Mouse (Mus musculus): ENCODE data around the gene Ppih.
"Not testable (repeated sequence)": the region's sequence is repeated elsewhere in the genome, so short reads cannot be mapped to it uniquely, and the experiment has no call there.

The Ppih gene

GRCm38 (mm10) chr4:119285336-119285735 is 35.0 kb downstream of the Ppih start:
- DNase-seq, result no peak

- no peak for DNase-seq
Observed at GRCm38 (mm10) chr4:119284861-119285260, 35.5 kb downstream of the Ppih start.

GRCm38 (mm10) chr4:119278784-119279183 is 41.6 kb downstream of the Ppih start:
- not testable (repeated sequence) for DNase-seq

GRCm38 (mm10) chr4:119275726-119276125 is 44.6 kb downstream of the Ppih start:
- no peak for DNase-seq

GRCm38 (mm10) chr4:119275226-119275625 is 45.1 kb downstream of the Ppih start:
- no peak for DNase-seq

GRCm38 (mm10) chr4:119274627-119275026 is 45.7 kb downstream of the Ppih start:
- DNase-seq, result no peak

- DNase-seq, result no peak
Observed at GRCm38 (mm10) chr4:119266606-119267005, 53.7 kb downstream of the Ppih start.

GRCm38 (mm10) chr4:119263459-119263858 is 56.9 kb downstream of the Ppih start:
- DNase-seq, result no peak

- no peak for DNase-seq
Observed at GRCm38 (mm10) chr4:119262483-119262882, 57.9 kb downstream of the Ppih start.

- no peak for DNase-seq
Observed at GRCm38 (mm10) chr4:119261087-119261713, 59.1 kb downstream of the Ppih start.

- DNase-seq, result no peak
Observed at GRCm38 (mm10) chr4:119259344-119260254, 60.7 kb downstream of the Ppih start.

GRCm38 (mm10) chr4:119257083-119257482 is 63.3 kb downstream of the Ppih start:
- no peak for DNase-seq

- no peak for DNase-seq
Observed at GRCm38 (mm10) chr4:119255351-119255750, 65.0 kb downstream of the Ppih start, which contains the start of gene Cldn19. Gene Cldn19 (plus strand): TSS chr4:119255414.

GRCm38 (mm10) chr4:119254012-119254618 is 66.2 kb downstream of the Ppih start:
- DNase-seq, result peak; percentile 66

GRCm38 (mm10) chr4:119252025-119252808 is 68.1 kb downstream of the Ppih start:
- DNase-seq, result no peak
